Mouse (Mus musculus) adrenal gland (tissue): ENCODE results near the gene Smim8.

Experiments
- intact Hi-C: fragments of 180-260 bp; cut with DNase I; formaldehyde crosslinking; loops from one replicate; pipeline ENCODE4 v1.15.1; 2025

Smim8 gene

GRCm38 (mm10) chr4:34720127-34720895 is 57.9 kb downstream of the Smim8 start:
- intact Hi-C loops, result no loop called here

- intact Hi-C loops, result no loop called here
These were observed 58.8 kb downstream of the Smim8 start for GRCm38 (mm10) chr4:34719421-34719820.
